Mouse (Mus musculus): ENCODE results near the gene Rin2. TPM values are rescaled to one million over a fixed set of nuclear protein-coding genes. Genes with fewer than 3 reads are reported as not detected.

The Rin2 gene
- polyA plus RNA-seq, 1 experiment: 8.2 TPM

- Histone ChIP-seq H3K36me3 (ENCODE audit: control insufficient read depth, insufficient read depth, low read length, poor library complexity, severe bottlenecking) (no peaks in the 10 kb centered on the region), H3K9me3 (replicated peaks; ENCODE audit: control insufficient read depth, insufficient read depth, low read length, poor library complexity, severe bottlenecking) (peaks cover 1% of the 10 kb centered on the region), H3K9ac (ENCODE audit: low read depth, poor library complexity, severe bottlenecking) (no peak overlapping the region), H3K27ac (ENCODE audit: insufficient read depth, low read length) (no peak overlapping the region), H3K4me1 (ENCODE audit: control insufficient read depth, insufficient read depth, low read length) (no peaks in the 10 kb centered on the region), H3K27me3 (ENCODE audit: control insufficient read depth, insufficient read depth, low read length, poor library complexity, severe bottlenecking) (no peaks in the 10 kb centered on the region), H3K4me3 (ENCODE audit: low read depth, low read length) (no peak overlapping the region)
- TF ChIP-seq CTCF (IDR thresholded peaks at IDR 0.05; ENCODE audit: low read depth, low read length) (no peak), EP300 (IDR thresholded peaks at IDR 0.05; ENCODE audit: insufficient read depth, low read depth, low read length) (no peak), POLR2A (IDR thresholded peaks at IDR 0.05; ENCODE audit: insufficient read depth, low read length) (no peak)
Measured at GRCm38 (mm10) chr2:145783247-145783646, 108.2 kb downstream of the Rin2 start.

DNA sequence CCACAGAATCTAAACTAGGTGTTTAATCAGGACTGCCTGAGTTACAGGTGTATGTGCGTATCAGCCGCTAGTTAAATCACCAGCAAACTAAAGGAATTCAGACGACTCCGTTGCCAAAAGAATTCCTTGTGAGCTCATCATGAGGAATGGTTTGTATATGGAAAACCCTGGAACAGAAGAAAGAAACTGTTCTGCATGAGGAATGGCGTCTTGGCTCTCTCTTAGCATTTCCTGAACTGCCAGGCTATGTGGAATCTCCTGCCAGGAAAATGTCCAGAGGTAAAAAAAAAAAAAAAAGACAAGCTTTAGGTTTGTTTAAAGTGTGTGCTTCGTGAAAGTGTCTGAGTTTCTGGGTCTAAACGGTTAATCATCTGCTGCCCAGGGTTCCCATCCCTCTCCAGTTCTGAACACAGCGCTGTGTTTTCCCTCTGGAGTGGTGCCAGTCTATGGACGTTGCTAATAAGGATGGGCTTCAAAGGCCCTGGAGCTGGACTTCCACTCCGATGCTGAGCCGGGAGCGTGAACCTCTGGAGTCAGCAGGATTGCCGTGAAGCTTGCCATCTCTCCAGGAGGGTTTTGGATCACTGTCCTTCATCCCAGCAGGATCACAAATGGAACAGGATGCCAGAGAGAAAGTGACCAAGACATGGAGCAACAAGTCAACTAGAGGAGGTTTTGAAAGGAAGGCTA is 109.4 kb downstream of the Rin2 start:
- Histone ChIP-seq H3K4me3 (ENCODE audit: low read depth, low read length) (no peak overlapping the region), H3K27me3 (ENCODE audit: control insufficient read depth, insufficient read depth, low read length, poor library complexity, severe bottlenecking) (no peaks in the 10 kb centered on the region), H3K36me3 (ENCODE audit: control insufficient read depth, insufficient read depth, low read length, poor library complexity, severe bottlenecking) (no peaks in the 10 kb centered on the region), H3K9me3 (replicated peaks; ENCODE audit: control insufficient read depth, insufficient read depth, low read length, poor library complexity, severe bottlenecking) (peaks cover 7% of the 10 kb centered on the region), H3K4me1 (ENCODE audit: control insufficient read depth, insufficient read depth, low read length) (no peaks in the 10 kb centered on the region), H3K27ac (ENCODE audit: insufficient read depth, low read length) (no peak overlapping the region), H3K9ac (ENCODE audit: low read depth, poor library complexity, severe bottlenecking) (no peak overlapping the region)
- TF ChIP-seq POLR2A (IDR thresholded peaks at IDR 0.05; ENCODE audit: insufficient read depth, low read length) (no peak), EP300 (IDR thresholded peaks at IDR 0.05; ENCODE audit: insufficient read depth, low read depth, low read length) (no peak), CTCF (IDR thresholded peaks at IDR 0.05; ENCODE audit: low read depth, low read length) (no peak)

DNA sequence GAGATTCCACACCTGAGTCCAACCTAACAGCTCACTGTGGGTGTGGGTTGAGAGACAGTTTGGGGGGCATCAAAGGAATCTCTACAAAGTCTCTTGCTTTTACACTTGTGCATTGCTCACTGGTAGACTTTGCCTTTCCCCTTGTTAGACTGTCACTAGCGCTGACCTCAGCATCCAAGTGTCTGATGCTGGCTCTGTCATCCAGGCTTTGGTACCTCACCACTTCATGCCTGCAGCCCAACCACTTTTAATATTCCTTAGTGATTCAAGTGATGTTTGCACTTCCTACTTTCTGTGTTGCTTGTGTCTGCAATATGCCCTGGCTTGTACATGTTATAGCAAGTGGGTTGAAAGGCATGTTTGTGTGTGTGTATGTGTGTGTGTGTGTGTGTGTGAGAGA is 109.9 kb downstream of the Rin2 start:
- TF ChIP-seq POLR2A (IDR thresholded peaks at IDR 0.05; ENCODE audit: insufficient read depth, low read length): no peak
- TF ChIP-seq EP300 (IDR thresholded peaks at IDR 0.05; ENCODE audit: insufficient read depth, low read depth, low read length): no peak
- TF ChIP-seq CTCF (IDR thresholded peaks at IDR 0.05; ENCODE audit: low read depth, low read length): no peak
- Histone ChIP-seq H3K9ac (ENCODE audit: low read depth, poor library complexity, severe bottlenecking) (no peak overlapping the region), H3K36me3 (ENCODE audit: control insufficient read depth, insufficient read depth, low read length, poor library complexity, severe bottlenecking) (no peaks in the 10 kb centered on the region), H3K27me3 (ENCODE audit: control insufficient read depth, insufficient read depth, low read length, poor library complexity, severe bottlenecking) (no peaks in the 10 kb centered on the region), H3K4me3 (ENCODE audit: low read depth, low read length) (no peak overlapping the region), H3K4me1 (ENCODE audit: control insufficient read depth, insufficient read depth, low read length) (no peaks in the 10 kb centered on the region), H3K27ac (ENCODE audit: insufficient read depth, low read length) (no peak overlapping the region), H3K9me3 (replicated peaks; ENCODE audit: control insufficient read depth, insufficient read depth, low read length, poor library complexity, severe bottlenecking) (peaks cover 7% of the 10 kb centered on the region)

DNA sequence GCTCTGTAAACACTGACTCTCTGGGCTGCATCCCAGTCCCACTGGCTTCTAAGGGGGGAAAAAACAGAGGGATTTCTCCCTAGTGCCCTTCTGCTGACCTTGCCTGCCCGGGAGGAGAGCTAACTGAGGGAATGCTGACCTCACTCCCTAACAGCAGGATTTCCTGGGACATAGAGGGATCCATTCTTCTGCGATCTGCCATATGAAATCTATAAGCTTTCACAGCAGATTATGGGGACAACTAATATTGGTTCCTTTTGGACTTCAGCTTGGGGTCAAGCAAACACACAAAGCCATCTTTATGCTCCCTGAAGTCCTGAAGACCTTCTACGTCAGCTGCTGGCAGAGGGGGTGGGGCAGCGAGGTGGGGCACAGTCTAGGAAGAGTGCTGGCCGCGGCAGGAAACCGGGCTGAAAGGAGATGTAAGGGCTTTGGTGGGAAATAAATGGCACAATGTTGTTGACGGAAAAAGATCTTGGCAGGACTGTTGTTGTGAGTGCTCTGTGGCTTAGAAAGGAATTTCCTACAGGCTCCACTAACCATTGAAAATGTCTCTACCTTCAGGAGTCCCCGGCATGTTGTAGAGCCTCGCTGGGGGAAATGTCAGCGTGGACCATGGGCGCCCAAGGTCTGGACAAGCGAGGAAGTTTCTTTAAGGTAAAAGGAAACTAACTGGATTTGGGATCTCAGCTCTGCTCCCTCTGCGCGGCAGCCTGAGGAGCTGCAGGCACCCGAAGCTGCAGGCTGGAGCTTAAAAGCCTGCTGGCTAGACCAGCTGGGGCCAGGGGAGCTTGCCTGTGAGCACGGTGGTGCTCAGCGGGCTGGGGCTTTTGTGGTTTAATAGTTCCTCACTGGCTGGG is 111.0 kb downstream of the Rin2 start:
- Histone ChIP-seq H3K4me1 (ENCODE audit: control insufficient read depth, insufficient read depth, low read length) (no peaks in the 10 kb centered on the region), H3K9me3 (replicated peaks; ENCODE audit: control insufficient read depth, insufficient read depth, low read length, poor library complexity, severe bottlenecking) (peaks cover 7% of the 10 kb centered on the region), H3K4me3 (ENCODE audit: low read depth, low read length) (peak overlapping the region; percentile 18), H3K27ac (ENCODE audit: insufficient read depth, low read length) (no peak overlapping the region), H3K9ac (ENCODE audit: low read depth, poor library complexity, severe bottlenecking) (peak overlapping the region; percentile 44; the same call in 1 of the 2 replicates), H3K36me3 (ENCODE audit: control insufficient read depth, insufficient read depth, low read length, poor library complexity, severe bottlenecking) (no peaks in the 10 kb centered on the region), H3K27me3 (ENCODE audit: control insufficient read depth, insufficient read depth, low read length, poor library complexity, severe bottlenecking) (no peaks in the 10 kb centered on the region)
- no peak for TF ChIP-seq EP300 (IDR thresholded peaks at IDR 0.05; ENCODE audit: insufficient read depth, low read depth, low read length)
- no peak for TF ChIP-seq CTCF (IDR thresholded peaks at IDR 0.05; ENCODE audit: low read depth, low read length)
- no peak for TF ChIP-seq POLR2A (IDR thresholded peaks at IDR 0.05; ENCODE audit: insufficient read depth, low read length)

- H3K36me3 ChIP-seq (ENCODE audit: control insufficient read depth, insufficient read depth, low read length, poor library complexity, severe bottlenecking): no peaks in the 10 kb centered on the region
- H3K4me3 ChIP-seq (ENCODE audit: low read depth, low read length): peak overlapping the region; percentile 18
- no peaks in the 10 kb centered on the region for H3K4me1 ChIP-seq (ENCODE audit: control insufficient read depth, insufficient read depth, low read length)
- H3K9me3 ChIP-seq (replicated peaks; ENCODE audit: control insufficient read depth, insufficient read depth, low read length, poor library complexity, severe bottlenecking): peaks cover 7% of the 10 kb centered on the region
- peak overlapping the region; percentile 44; the same call in 1 of the 2 replicates for H3K9ac ChIP-seq (ENCODE audit: low read depth, poor library complexity, severe bottlenecking)
- TF ChIP-seq EP300 (IDR thresholded peaks at IDR 0.05; ENCODE audit: insufficient read depth, low read depth, low read length): no peak
- no peak for TF ChIP-seq POLR2A (IDR thresholded peaks at IDR 0.05; ENCODE audit: insufficient read depth, low read length)
- TF ChIP-seq CTCF (IDR thresholded peaks at IDR 0.05; ENCODE audit: low read depth, low read length): no peak
- no peaks in the 10 kb centered on the region for H3K27me3 ChIP-seq (ENCODE audit: control insufficient read depth, insufficient read depth, low read length, poor library complexity, severe bottlenecking)
- H3K27ac ChIP-seq (ENCODE audit: insufficient read depth, low read length): no peak overlapping the region
Measured at GRCm38 (mm10) chr2:145786618-145786932, 111.6 kb downstream of the Rin2 start.

- peaks cover 7% of the 10 kb centered on the region for H3K9me3 ChIP-seq (replicated peaks; ENCODE audit: control insufficient read depth, insufficient read depth, low read length, poor library complexity, severe bottlenecking)
- H3K27me3 ChIP-seq (ENCODE audit: control insufficient read depth, insufficient read depth, low read length, poor library complexity, severe bottlenecking): no peaks in the 10 kb centered on the region
- H3K27ac ChIP-seq (ENCODE audit: insufficient read depth, low read length): no peak overlapping the region
- H3K36me3 ChIP-seq (ENCODE audit: control insufficient read depth, insufficient read depth, low read length, poor library complexity, severe bottlenecking): no peaks in the 10 kb centered on the region
- no peak for TF ChIP-seq POLR2A (IDR thresholded peaks at IDR 0.05; ENCODE audit: insufficient read depth, low read length)
- TF ChIP-seq EP300 (IDR thresholded peaks at IDR 0.05; ENCODE audit: insufficient read depth, low read depth, low read length): no peak
- TF ChIP-seq CTCF (IDR thresholded peaks at IDR 0.05; ENCODE audit: low read depth, low read length): no peak
- H3K4me1 ChIP-seq (ENCODE audit: control insufficient read depth, insufficient read depth, low read length): no peaks in the 10 kb centered on the region
- H3K9ac ChIP-seq (ENCODE audit: low read depth, poor library complexity, severe bottlenecking): no peak overlapping the region
- H3K4me3 ChIP-seq (ENCODE audit: low read depth, low read length): no peak overlapping the region
Measured at GRCm38 (mm10) chr2:145787486-145787885, 112.5 kb downstream of the Rin2 start.

All from ES-Bruce4 (cell line).